Mouse (Mus musculus) testis, adult 2 months (tissue): ENCODE data around the gene Ndufb4.

Experiments used
- CTCF ChIP-seq: fragments of 200-500 bp; IDR thresholded peaks from 2 replicates; pipeline ENCODE4 v1.5.1; 2012; ENCODE audit warnings: low read depth, mild to moderate bottlenecking, inconsistent platforms, low read length, moderate library complexity; ENCODE audit not compliant: control insufficient read depth, insufficient read depth, insufficient replicate concordance
- POLR2A ChIP-seq: fragments of 200-500 bp; IDR thresholded peaks from 2 replicates; pipeline ENCODE4 v1.6.1; 2012; ENCODE audit warnings: low read depth, mild to moderate bottlenecking, inconsistent platforms, low read length, moderate library complexity; ENCODE audit not compliant: control insufficient read depth

- no peak for TF ChIP-seq CTCF
- no peak for TF ChIP-seq POLR2A
Observed at GRCm38 (mm10) chr16:37656796-37657195, 2.5 kb upstream of the Ndufb4 start.
